Mouse (Mus musculus): ENCODE data around the gene Nyap2. TPM values are rescaled to one million over a fixed set of nuclear protein-coding genes. Genes with fewer than 3 reads are reported as not detected.
A peak's percentile ranks its signal among the peaks of the same experiment; 100 is the strongest.

Gene Nyap2
- total RNA-seq (2021) = 10 to 100 TPM; 42.1 to 45.6 TPM

DNA sequence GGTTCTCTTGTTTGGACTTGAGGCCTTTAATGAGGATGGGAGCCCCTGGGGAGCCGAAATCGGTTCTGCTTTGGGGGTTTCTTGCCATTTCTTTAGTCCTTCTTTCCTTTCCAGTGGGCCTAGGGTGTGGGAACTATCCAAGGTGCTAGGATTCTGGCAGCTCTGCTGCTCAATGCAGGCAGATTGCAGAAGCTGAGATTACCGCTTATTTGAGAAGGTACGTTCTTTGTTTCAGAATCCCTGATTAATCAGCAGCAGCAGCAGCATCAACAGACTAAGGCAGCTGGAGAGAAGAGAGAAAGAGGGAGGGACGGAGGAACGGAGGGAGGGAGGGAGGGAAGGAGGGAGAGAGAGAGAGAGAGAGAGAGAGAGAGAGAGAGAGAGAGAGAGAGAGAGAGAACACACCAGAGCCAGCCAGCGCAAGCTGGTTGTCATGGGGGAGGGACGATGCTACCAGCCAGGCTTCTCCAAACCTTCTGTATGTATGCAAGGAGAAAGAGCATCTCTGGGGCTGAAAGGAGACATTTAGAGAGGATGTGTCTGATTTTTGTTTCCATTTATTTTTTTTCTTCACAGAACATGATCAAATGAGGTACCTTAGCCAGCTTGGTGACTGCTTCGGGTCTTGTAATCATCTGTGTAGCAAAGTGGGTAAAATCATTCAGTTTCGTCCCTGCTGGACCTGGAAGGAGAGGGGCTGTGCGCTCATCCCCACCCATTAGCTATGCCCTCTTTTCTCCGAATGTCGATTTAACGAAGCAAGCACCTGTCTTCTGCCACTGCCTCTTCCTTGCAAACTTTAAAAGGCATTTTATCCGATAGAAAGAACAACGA, at the start of gene Nyap2:
Gene Nyap2, plus strand, starts transcription at position 120 of the 834 bp plus-strand sequence.
- intact Hi-C loops (cut with DNase I) = loop anchor here (1.0 to 2.0 kb wide), 3 partner anchors 103 to 223 kb away; no protein-coding TSS in a partner anchor
- peak; percentile 67 to 88 for DNase-seq (ENCODE audit: low spot score in 2 of 2)

GRCm38 (mm10) chr1:81042907-81043868, 33.6 kb upstream of the Nyap2 start:
- intact Hi-C loops (cut with DNase I) = no loop called here
- no peak for DNase-seq (ENCODE audit: low spot score in 2 of 2)

GRCm38 (mm10) chr1:81058340-81058739, 18.4 kb upstream of the Nyap2 start:
- no peak for DNase-seq (ENCODE audit: low spot score in 2 of 2)
- intact Hi-C loops (cut with DNase I) = no loop called here

GRCm38 (mm10) chr1:81058835-81059234, 17.9 kb upstream of the Nyap2 start:
- no peak for DNase-seq (ENCODE audit: low spot score in 2 of 2)
- intact Hi-C loops (cut with DNase I) = no loop called here

GRCm38 (mm10) chr1:81062811-81063210, 13.9 kb upstream of the Nyap2 start:
- intact Hi-C loops (cut with DNase I) = no loop called here
- DNase-seq (ENCODE audit: low spot score in 2 of 2) = peak in 1 of 2 experiments; percentile 70

DNA sequence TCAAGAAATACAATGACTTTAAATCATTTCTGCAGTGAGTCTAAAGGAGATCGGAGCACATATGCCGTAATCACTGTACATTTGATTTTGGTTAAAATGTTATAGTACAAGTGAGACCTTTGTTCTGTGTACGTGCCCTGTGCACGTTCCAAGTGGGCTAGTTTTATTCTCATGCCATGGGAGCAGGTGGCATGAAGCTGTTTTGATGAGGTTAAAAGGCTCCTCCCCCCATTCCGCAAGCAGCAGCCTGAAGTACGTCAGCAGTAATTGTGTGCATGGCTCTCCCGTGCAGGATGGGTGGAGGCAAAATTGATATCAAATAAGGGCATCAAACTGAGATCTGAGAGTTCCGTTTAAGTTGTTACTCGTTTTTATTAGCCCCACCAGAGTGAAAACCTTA, 491 bp upstream of the Nyap2 start:
- peak; percentile 64 to 80 for DNase-seq (ENCODE audit: low spot score in 2 of 2)
- intact Hi-C loops (cut with DNase I) = loop anchor here (1.0 to 2.0 kb wide), 2 partner anchors 104 to 211 kb away; no protein-coding TSS in a partner anchor

DNA sequence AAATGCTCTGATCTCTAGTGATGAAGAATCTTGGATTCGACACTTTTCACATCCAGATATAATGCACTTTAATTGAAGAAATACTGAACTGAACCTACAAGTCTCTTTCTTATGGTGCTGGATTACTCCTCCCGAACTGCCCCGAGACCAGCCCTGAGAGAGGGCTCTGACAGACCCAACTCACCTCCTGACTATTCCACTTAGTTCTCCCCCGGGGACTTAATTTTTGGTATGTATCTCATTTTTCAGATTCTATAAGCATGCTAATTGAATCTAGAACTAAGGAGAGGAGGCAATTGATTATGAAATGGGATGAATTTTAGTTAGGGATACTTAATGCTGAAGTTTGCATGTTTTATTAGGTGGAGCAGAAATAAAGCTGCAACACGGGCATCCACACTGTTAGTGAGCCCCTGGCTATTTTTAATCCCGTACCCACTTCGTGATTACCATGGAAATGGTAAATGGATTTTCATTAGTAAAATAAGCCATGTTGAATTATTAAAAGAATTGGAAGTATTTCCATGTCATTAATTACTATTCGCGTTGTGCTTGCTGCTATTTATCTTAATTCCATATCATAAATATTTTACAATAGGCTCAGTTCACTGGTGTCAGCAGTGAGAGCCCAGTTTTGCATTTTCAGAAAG, 1.0 kb downstream of the Nyap2 start:
- intact Hi-C loops (cut with DNase I) = loop anchor here (1.0 to 2.0 kb wide), 2 partner anchors 209 to 223 kb away; no protein-coding TSS in a partner anchor
- no peak for DNase-seq (ENCODE audit: low spot score in 2 of 2)

DNA sequence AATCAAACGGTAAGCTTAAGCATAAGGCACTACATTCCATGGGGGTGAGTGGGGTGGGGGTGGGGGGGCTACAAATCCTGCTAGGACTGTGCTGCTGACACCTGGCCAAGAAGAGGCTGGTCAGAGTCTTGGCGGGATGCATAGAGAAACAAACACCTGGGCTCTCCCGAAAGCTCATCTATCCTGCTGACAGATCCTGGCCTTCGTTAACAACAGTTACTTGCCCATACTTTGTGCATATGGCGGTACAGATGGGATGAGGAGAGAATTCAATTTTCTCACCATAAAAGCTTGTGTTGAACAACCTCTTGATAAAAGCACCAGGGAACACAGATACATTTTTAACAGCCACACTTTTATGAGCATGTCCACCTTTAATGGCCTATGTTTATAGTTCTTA, 10.7 kb downstream of the Nyap2 start:
- no peak for DNase-seq (ENCODE audit: low spot score in 2 of 2)
- intact Hi-C loops (cut with DNase I) = no loop called here

GRCm38 (mm10) chr1:81090400-81090799, 13.7 kb downstream of the Nyap2 start:
- intact Hi-C loops (cut with DNase I) = no loop called here
- DNase-seq (ENCODE audit: low spot score in 2 of 2) = no peak

- DNase-seq (ENCODE audit: low spot score in 2 of 2) = no peak
- intact Hi-C loops (cut with DNase I) = no loop called here
Measured at GRCm38 (mm10) chr1:81090979-81091378, 14.2 kb downstream of the Nyap2 start.

DNA sequence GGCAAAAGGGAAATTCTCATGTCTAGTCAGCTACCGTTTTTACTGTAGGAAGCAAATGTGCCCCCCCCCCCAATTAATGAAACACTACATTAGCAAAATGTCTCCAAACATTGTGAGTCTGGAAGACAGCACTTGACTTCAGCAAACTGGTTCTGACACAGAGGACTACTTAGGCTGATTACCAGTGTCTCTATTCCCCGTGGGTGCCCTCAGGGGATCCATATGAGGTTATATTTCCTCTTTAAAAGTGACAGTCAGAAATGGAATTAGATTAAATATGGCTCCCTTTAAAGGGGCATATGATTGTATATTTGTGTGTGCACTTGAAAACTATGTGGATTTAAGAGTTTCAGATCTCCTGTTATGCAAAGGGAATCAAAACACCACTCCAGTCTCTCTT, 15.3 kb downstream of the Nyap2 start:
- DNase-seq (ENCODE audit: low spot score in 2 of 2) = no peak
- intact Hi-C loops (cut with DNase I) = no loop called here

GRCm38 (mm10) chr1:81092886-81093285, 16.1 kb downstream of the Nyap2 start:
- intact Hi-C loops (cut with DNase I) = no loop called here
- no peak for DNase-seq (ENCODE audit: low spot score in 2 of 2)

GRCm38 (mm10) chr1:81098950-81099349, 22.2 kb downstream of the Nyap2 start:
- intact Hi-C loops (cut with DNase I) = no loop called here
- DNase-seq (ENCODE audit: low spot score in 2 of 2) = no peak

DNA sequence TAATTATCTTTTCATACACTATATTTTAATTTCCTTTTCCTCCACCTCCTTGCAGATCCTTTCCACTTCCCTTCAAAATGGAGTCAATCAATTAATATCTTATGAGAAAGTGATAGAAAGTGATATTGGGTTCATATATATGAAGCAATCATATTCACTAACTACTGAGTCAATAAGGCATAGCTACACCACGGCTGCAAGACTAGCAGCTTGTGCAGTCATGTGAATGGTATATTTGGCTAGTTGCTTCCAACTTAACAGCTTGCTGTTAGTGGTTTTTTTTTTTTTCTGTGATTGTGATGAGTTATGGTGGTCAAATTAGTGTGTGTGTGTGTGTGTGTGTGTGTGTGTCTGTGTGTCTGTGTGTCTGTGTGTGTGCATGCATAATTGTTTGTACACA, 25.0 kb downstream of the Nyap2 start:
- no peak for DNase-seq (ENCODE audit: low spot score in 2 of 2)
- intact Hi-C loops (cut with DNase I) = no loop called here

- DNase-seq (ENCODE audit: low spot score in 2 of 2) = no peak
- intact Hi-C loops (cut with DNase I) = no loop called here
Measured at GRCm38 (mm10) chr1:81119732-81120131, 43.0 kb downstream of the Nyap2 start.

- DNase-seq (ENCODE audit: low spot score in 2 of 2) = no peak
- intact Hi-C loops (cut with DNase I) = no loop called here
Measured at GRCm38 (mm10) chr1:81132007-81132712, 55.4 kb downstream of the Nyap2 start.

DNA sequence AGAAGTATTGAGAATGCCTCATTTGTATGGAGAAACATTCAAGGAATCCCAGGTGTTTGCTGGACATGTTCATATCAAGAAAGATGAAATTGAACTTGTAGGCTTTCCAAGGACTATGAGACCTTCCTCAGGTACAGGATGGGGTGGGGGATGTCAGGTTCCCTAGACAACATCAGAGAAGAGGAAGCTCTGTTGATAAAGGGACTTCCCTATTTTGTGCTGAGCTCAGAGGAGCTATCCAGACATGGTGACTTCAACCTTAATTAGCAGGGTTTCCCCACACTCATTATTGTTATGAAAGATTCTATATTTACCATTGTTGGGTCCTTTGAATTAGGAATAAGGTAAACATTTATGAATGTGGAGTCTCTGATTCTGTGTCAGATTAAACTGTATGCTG, 67.1 kb downstream of the Nyap2 start:
- no peak for DNase-seq (ENCODE audit: low spot score in 2 of 2)
- intact Hi-C loops (cut with DNase I) = no loop called here

DNA sequence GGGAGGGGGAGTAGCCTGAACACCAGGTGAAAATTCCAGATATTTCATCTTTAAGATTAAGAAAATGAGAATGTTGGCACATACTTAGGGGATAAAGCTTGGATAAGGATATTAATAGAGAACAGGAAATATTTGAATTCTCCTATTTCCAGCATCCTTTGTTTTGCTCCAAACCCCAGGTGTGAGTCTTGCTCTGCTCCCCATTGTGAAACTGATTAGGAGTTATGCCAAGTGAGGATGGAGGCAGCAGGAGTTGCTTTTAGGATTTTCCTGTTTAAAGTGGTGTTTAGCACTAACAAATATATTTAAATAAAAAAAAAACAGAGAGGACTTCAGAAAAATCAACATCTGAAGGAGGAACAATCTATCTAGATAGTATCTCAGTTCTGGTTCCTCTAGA, 68.8 kb downstream of the Nyap2 start:
- no peak for DNase-seq (ENCODE audit: low spot score in 2 of 2)
- intact Hi-C loops (cut with DNase I) = no loop called here

DNA sequence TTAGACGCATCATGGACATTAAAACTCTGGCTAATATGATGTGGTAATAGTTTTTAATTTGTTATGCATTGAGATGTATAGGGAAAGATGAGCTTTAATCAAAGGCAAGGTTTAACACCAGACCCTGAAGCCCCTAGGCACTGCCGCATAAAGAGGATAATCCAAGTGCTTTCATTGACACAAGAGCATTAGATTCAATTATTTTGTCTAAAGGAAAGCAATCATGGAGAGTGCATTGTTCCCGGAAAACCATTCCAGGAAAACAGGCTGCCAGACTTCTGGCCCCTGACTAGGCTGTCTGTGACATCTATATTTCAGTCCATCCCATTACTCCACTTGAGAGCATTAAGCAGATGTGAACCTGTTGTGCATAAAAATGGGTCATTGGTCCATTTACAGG, 92.5 kb downstream of the Nyap2 start:
- intact Hi-C loops (cut with DNase I) = no loop called here
- DNase-seq (ENCODE audit: low spot score in 2 of 2) = no peak

Data from left cerebral cortex, postnatal 25 days (tissue).